Mouse (Mus musculus): Measurements from ENCODE around the gene Exo5.

Exo5 gene

DNA sequence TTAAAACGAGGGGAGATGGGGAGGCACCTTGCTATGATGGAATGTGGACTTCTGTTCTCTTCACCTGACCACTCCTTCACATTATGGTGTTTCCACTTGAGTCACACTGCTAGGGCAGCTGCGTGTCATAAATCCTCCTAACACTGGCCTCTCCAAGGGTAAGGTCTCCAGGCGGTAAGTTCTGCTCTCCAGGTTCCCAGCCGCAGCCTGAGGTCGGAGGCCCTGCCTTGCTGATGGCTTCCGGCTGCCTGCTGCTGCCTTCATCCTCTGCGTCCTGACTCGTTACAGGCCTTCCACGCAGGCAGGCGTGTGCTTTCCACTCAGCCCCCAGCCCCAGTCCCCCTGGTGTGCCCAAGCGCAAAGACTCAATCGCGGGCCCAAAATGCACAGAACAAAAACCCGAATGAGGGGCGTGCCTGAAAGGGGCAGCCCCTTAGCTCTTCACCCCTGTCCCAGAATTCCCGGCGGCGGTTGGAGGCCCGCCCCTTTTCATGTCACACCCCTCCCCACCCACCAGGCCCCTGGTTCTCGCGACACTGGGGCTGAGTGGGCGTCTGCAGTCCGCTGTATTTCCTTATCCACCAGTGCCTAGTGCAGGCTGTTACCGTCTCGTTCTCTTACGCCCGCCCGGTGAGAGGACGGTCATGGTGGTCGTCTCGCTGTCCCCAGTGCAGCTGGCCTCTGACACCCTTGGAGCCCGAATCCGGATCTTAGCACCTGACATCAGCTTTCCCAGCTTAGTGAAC is at the start of gene Exo5:
Gene Exo5, minus strand, starts transcription at position 464 of the 746 bp plus-strand sequence.
- DNase-seq: peak; percentile 90

DNA sequence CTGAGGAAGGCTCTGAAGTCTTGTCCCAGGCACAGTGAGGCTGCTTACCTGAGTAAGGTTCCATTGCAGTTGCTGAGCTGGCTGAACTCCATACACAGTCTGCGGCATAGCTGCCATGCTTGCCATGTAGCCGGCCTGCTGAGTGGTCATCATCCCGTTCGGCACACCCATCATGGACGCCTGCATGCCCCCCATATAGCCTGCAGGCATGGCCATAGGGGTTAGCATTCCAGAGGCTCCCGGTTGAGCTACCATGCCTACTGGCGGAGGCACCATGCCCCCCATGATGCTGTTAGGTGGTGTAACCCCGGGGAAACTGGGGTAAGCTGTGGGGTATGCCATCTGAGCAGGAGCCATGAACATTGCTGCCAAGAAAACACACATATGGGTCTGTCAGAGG is 47.0 kb upstream of the Exo5 start:
- DNase-seq: no peak

DNA sequence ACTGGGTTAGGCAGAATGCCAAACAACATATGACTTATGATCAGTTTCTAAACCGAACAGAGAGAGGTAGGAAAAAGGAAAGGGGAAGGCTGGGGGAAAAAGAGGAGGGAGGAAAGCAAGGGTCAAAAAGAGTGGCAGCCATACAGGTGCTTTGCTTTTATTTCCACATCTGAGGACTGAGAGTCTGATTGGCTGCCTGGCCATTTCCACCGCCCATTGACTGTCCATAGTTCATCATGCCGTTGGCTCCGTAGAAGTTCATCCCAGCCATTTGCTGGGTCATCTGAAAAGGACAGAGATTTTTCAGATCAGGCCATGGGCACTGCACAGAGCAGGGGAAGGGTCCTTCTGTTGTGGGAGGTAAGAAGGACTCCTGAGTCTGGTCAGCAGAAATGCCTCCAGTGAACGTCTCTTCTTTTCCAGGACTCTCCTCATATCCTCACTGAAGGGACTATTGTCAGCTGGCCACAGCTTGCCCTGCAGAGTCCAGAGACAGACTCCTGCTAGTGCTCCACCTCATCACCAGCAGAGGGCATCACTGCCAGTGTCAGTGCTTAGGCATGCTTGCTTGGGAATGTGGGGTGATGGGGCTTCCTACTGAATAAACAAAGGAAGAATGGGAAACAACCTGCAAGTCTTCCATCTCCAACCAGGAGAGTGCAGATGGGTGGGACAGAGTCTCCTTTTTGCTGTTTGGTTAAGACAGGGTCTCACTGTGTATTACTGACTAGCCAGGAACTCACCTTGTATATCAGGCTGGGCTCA is 44.7 kb upstream of the Exo5 start:
- DNase-seq: peak; percentile 31

DNA sequence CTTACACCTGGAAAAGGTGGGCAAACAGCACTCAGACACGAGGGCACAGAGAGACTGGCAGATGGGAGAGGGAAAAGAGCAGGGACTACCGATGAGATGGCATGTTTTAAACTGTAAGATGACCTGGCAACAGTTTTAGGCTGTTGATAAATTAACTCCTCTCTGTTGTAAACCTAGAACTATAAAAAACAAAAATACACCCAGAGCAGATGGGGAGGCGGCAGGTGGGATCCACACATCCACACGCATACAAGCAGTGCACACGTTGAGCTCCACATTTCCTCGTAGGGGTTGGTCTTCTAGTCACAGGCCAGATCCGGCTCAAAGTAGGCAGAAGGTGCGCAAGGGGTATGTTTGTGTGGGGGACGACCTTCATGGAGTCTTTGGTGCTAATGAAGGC is 43.7 kb upstream of the Exo5 start:
- no peak for DNase-seq

DNA sequence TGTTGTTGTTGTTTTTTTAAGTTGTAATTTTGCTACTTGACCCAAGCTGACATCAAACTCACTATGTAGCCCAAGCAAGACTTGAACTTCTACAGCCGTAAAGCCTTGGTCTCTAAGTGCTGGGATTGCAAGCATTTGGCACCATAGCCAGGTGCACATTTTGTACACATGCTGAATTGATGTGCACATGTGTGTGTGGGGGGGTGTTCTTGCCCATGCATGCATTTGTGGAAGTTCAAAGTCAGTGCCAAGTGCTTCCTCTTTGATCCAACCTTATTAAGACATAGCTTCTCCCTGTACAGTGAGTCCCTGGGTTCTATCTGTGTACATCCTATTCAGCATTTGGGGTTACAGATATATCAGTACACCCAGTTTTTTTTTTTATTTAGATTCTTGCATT is 30.8 kb upstream of the Exo5 start:
- no peak for DNase-seq

DNA sequence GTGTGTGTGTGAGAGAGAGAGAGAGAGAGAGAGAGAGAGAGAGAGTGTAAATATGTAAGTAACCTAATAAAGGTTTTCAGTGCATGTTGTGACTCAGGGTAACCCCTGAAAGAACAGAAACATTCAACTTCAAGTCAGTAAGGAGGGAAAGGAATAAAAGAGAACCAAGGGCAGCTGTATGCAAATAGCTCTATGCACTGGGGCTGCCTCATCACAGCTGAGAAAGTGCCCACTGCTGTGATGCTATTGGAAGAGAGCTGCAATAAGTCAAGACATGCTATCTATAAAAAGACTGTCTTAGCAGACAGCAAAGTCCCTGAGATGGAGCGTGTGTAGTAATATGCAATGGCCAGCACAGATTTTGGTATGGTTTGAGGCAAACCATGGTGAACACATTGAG is 28.9 kb upstream of the Exo5 start:
- DNase-seq: no peak

DNA sequence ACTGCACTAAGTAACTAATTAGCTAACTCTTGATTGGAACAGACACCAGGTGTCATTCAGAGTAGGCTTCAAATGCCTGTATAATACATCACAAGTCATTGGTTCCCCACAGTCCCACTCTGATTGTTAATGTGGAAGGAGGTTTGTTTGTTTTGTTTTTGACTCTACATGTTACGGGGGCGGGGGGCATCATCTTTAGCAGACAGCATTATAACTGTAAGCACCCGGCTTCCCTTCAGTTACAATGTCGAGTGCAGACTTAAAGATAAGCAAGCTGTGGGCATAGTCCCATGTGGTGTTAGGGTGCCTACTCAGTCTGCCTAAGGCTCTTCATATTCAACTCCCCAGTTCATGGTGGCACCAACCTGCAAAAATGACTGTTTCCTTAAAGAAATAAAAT is 28.2 kb upstream of the Exo5 start:
- no peak for DNase-seq

DNA sequence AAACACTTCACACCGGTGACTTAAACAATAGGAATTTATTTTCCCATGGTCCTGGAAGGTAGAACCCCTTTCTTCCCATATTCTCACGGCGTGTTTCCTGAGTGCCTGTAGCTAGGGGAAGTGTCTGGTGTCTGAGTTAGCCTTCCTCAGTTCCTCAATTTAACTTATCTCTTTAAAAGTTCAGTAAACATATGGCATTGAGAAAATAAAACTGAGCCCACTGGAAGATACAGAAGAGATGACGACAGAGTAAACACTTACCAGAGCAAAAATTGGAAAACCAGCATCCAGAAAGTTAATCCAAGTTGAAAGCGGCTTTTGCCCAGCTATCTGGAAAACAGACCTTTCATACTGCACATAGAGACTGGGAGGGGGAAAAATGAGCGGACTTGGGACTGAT is 27.3 kb upstream of the Exo5 start:
- DNase-seq: peak; percentile 13

DNA sequence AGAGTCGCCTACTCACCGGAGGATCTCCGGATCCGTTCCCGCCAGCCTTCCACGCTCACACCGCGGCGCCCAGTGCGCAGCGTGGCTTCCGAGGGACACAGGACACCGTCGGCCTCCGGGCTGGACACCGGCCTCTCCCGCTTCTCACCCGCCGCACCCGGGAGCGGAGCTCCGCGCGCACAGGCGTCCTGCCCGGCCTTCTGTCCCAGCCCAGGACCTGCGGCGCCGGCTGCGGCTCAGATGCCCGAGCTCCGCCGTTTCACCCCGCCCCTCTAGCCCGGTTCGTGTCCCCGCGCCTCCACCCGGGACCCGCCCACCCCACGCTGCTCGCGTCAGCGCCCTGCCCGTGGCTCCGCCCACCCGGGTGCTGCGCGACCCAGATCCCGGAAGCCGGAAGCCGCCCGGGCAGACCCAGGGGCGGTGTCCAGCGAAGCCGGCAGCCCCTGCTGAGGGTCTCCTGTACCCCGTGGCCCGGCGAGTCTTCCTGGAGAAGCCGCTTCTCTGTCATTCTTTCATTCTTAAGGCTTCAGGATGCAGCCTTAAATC is 26.7 kb upstream of the Exo5 start, which contains the start of gene Zfp69:
Gene Zfp69, minus strand, starts transcription at position 272 of the 546 bp plus-strand sequence.
- DNase-seq: peak; percentile 93

DNA sequence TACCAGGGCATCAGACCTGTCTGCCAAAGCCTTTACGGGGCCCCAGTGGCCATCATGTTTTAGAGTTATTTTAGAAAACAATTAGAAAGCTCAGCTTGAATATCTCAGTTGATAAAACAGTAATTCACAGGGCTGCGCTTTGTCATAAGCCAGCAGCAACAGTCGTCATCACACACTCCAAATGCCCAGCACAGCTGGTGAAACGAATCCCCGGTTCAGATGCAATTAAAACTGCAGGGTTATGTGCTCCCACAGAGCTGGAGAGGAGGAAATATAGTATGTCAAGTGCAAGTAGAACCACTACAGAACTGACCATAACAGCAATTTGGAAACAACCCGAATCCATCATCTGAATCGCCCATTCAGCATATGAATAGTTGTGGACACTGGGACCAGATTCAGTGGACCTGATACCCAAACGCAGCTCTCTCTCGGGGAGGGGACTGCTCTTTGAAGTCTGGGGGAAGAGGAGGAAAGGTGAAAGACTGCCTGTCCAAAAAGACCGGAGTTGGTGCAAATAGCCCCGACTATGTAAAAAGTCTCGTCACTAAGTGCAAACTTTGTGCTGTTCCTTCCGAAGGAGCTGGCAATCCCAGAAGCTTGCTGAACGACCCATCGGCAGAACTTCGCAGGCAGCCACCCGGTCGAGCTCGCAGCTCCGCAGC is 26.1 kb upstream of the Exo5 start:
- DNase-seq: no peak

DNA sequence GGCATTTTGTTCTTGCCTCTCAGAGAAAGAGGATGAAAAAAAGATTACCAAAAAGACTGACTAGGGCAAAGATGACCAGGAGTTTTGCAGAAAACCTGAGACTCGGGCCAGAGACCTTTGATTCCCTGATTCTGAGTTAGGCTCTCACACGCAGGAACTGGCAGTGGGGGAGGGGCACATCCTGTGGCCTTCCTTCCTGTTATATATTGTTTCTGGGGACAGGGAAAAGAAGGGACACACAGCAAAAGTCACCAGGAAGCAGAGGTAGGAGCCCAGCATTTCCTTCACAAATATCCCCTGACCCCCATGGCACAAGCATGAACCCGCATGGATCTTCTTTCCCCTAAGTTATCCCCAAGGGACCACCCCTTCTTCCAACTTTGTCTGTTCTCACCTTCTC is 24.1 kb upstream of the Exo5 start:
- peak; percentile 62 for DNase-seq

DNA sequence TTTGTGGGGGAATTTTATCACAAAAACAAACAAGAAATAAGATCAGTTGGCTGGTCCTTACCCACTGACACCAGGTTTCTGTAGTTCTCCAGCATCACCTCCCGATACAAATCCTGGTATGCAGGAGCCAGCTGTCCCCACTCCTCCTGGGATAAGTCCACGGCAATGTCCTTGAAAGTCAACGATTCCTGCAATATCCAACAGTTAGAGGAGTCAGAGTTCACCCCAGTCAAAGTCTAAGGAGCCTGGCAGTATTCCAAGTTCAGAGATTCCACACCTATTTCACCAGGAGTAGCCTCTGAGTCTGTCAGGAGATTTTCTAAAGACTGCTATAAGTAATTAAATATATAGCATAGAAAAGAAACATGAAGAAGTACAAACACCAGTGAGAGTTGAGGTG is 10.2 kb upstream of the Exo5 start:
- no peak for DNase-seq

DNA sequence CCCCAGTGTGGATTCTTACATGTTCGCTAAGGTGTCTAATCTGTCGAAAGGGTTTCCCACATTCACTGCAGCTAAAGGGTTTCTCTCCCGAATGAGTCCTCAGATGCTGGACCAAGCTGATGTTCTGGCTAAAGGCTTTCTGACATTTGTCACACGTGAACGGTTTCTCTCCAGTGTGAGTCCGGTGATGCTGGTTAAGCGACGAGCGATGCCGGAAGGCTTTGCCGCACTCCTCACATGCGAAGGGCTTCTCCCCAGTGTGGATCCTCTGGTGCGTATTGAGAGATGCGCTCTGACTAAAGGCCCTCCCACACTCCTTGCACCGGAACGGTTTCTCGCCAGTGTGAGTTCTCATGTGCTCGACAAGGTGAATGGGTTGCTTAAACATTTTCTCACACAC is 5.9 kb upstream of the Exo5 start:
- DNase-seq: no peak

DNA sequence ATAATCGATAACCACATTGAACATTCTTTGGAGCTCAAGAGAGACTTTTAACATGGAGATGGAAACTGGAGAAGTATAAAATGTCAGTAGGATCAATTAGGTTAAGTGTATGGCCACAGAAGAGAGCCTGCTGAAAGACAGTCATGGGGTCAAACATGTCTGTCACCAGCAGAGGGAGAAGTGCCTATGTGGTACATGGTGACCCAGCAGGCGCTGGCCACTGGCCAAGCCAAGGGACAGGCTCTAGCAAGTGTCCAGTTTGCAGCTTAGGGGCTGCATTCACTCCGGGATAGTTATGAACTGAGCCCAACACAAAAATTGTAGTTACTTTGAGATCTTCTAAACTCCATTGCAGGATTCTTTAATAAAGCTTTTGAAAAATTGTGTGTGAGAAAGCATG is 3.9 kb upstream of the Exo5 start:
- DNase-seq: peak; percentile 27

DNA sequence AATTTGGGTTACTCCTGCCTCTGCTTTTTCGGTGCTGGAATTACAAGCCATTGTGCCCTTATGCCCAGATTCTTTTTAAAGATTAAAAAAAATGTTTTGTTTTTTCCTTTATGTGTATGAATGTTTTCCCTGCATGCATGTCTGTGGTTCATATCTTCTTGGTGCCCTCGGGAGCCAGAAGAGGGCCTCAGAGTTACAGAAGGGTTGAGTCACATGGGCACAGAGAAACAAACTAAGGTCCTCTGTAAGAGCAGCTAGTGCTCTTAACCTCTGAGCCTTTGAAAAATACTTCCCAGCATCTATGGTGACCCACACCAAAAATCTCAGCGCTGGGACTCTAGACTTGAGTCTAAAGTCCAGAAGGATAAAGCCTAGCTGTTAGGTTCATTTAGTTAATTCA is 569 bp upstream of the Exo5 start:
- DNase-seq: peak; percentile 40

DNA sequence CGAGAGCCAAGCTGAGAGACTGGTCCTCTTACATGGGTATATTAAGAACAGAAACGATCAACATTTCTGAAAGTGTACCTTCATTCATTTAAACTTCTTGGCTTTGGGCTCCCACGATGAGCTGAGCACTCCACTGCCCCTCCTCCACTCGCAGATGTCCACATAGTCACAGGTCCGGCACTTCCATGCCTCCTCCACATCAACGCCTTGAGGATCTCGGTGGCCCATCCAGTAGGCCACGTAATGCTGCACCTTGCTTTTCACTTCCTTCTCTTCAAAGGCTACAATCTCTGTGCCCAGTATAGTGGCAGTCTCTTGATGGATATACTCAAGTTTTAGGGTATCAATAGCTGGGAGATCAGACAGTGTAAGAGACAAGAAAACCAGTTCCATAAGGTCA is 3.4 kb downstream of the Exo5 start:
- DNase-seq: no peak

DNA sequence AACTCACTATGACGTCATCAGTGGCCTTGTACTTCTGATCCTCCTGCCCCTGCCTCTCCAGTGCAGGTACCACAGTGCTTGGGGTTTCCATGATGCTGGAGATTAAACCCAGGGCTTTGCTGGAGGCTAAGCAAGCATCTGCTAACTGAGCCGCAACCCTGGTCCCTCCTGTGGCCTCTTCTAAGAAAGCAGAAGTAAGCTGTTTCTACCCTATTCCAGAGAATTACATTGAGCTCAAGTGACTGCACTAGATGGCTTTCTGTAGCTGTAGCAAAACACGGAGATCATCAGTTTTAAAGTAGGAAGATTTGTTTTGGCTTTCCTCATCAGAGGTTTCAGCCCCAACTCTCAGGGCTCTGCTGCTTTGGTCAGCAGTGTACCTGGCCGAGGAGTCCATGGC is 10.3 kb downstream of the Exo5 start:
- DNase-seq: no peak

DNA sequence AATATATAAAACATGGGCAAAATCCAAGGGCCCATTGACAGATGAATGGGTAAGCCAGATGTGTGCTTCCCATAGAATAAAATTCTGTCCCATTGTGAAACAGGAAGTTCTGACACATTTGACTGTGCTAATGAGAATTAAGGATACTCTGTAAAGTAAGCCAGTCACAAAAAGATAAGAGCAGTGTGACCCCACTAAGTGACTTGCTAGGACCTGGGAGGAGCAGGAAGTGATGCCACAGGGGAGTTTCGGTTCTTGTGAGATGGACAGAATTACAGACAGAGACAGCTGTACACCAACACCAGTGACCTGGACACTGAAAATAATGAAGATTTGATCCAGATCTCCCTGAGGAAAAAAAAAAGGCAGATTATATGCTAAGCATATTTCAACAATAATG is 11.0 kb downstream of the Exo5 start:
- no peak for DNase-seq

DNA sequence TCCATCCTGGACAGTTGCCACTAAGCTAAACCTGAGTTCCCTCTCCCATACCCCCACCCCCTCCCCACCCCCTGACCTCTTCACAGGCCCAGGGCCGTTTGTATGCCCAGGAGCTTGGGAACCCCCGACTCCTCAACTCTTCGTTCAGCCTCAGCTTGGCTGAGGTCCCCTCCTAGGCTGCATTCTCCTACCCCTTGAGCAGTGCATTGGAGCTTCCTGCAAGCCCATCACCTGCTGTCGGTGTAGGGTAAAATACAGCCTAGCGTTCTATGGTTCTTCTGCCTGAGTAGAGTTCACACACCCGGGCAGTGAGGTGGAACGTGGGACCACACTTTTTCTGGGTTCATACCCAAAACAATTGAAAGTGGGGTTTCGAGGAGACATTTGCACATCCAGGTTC is 11.4 kb downstream of the Exo5 start:
- DNase-seq: no peak

DNA sequence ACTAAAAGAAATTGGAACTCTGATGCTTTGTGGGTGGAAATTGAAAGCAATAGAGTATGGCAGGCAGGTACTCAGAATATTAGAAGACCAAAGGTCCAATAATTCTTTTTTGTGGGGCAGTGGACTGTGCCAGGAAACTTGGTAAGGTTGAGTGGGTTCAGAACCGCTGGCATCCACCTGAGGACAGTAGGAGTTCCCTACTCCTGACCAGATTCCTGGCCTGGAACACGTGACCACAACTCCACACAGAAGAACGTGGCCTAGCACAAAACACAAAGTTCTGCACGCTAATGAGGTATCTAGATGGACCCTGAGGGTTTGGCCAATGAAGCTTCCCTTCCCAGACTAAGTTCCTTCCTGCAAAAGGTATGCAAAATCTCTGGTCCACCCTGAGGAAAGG is 12.0 kb downstream of the Exo5 start:
- DNase-seq: no peak

DNA sequence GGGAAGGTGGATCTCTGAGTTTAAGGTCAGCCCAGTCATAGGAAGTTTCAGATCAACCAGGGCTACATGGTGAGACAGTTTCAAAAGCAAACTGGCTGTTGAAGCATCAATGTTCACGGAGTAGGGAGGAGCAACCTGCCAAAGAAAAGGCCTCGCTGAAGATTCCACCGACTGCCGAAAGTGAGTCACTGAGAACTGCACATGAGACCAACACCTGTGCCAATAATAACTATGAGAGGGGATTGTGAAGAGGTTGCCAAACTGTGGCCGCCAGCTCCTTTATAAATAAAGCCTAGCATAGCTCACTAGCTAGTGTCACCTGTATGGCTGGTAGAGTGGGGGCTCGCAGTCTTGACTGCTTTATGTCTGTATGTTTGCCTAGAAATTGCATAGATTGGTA is 13.7 kb downstream of the Exo5 start:
- no peak for DNase-seq

DNA sequence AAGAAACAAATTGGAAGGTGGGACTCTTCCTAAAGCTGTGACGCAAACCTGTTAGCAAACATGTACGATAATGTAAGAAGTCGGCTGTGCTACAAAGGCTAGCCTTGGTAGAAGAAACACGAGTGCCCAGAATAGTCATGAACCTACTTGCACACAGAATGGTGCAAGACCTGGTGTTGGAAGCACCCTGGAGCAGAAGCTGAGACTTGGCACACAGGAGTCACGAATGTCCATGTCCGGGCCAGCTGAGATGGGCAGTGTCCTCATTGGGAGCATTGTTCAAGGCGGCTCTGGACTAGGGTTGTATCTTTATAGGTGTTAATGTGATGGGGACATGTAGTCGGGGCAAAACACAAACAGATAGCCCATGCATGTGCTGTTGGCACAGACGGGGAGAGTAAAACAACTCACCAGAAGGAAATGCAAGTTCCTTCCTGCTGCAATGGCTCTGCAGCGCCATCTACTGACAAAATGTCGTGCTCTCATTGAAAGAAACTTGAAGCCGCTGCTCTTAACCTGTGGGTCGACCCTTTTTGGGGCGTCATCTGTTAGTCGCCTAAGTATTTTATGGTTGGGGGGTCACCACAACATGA is 15.2 kb downstream of the Exo5 start:
- peak; percentile 67 for DNase-seq

DNA sequence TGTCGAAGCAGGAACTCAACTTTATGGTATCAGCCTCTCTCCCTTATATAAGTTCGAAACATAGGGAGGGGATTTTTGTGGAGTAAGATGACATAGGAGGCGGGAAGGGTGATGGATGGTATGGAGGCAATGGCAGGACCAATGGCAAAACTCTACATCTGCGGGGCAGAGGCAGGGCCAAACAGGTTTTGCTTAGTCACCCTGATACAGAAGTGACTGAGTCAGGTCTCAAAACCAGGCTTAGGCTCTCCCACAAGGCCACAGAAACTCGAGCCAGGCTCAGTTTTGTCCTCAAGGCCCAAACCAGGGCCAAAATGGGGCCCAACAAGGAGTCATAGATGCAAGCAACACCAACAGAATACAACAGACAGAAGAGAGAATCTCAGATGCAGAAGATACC is 19.2 kb downstream of the Exo5 start:
- DNase-seq: no peak
